Mouse (Mus musculus): ENCODE results near the gene 1600014C23Rik. TPM values are rescaled to one million over a fixed set of nuclear protein-coding genes. Genes with fewer than 3 reads are reported as not detected.

1600014C23Rik gene
- total RNA-seq, 1 experiment: not detected

- Histone ChIP-seq H3K9ac (ENCODE audit: insufficient read depth, low read depth, low read length, poor library complexity, severe bottlenecking) (no peak overlapping the region), H3K27ac (ENCODE audit: insufficient read depth, low read depth, low read length, poor library complexity, severe bottlenecking) (no peak overlapping the region), H3K4me3 (ENCODE audit: insufficient read depth in 1 of 2, low read depth in 1 of 2, low read length in 2 of 2, poor library complexity in 1 of 2, severe bottlenecking in 1 of 2) (no peak overlapping the region), H3K9me3 (ENCODE audit: control insufficient read depth, insufficient read depth, low read depth, low read length) (no peaks in the 10 kb centered on the region), H3K4me1 (ENCODE audit: control insufficient read depth in 2 of 2, insufficient read depth in 2 of 2, low read length in 2 of 2, poor library complexity in 1 of 2) (peaks cover 0 to 13% of the 10 kb centered on the region in 2 experiments; a peak in 1 of 4 replicates), H3K36me3 (ENCODE audit: control insufficient read depth, insufficient read depth, low read length, poor library complexity, severe bottlenecking) (peaks cover 2% of the 10 kb centered on the region; the same call in 1 of the 2 replicates)
- in situ Hi-C loops (cut with MboI; ENCODE audit: low sequenced_read_pairs in 2 of 2, unreplicated experiment in 2 of 2): no loop called here
- no peak for DNase-seq (ENCODE audit: low read depth, low spot score)
- TF ChIP-seq HCFC1 (IDR thresholded peaks at IDR 0.05; ENCODE audit: borderline replicate concordance, insufficient read depth, low read length): no peak
Observed at GRCm38 (mm10) chr17:45703187-45703586, 30.5 kb downstream of the 1600014C23Rik start.

GRCm38 (mm10) chr17:45702254-45702653, 31.4 kb downstream of the 1600014C23Rik start:
- Histone ChIP-seq H3K4me3 (ENCODE audit: insufficient read depth in 1 of 2, low read depth in 1 of 2, low read length in 2 of 2, poor library complexity in 1 of 2, severe bottlenecking in 1 of 2) (no peak overlapping the region), H3K9me3 (ENCODE audit: control insufficient read depth, insufficient read depth, low read depth, low read length) (no peaks in the 10 kb centered on the region), H3K27ac (ENCODE audit: insufficient read depth, low read depth, low read length, poor library complexity, severe bottlenecking) (no peak overlapping the region), H3K36me3 (ENCODE audit: control insufficient read depth, insufficient read depth, low read length, poor library complexity, severe bottlenecking) (peaks cover 5% of the 10 kb centered on the region; the same call in 1 of the 2 replicates), H3K4me1 (ENCODE audit: control insufficient read depth in 2 of 2, insufficient read depth in 2 of 2, low read length in 2 of 2, poor library complexity in 1 of 2) (peaks cover 0 to 16% of the 10 kb centered on the region in 2 experiments; a peak in 1 of 4 replicates), H3K9ac (ENCODE audit: insufficient read depth, low read depth, low read length, poor library complexity, severe bottlenecking) (no peak overlapping the region)
- in situ Hi-C loops (cut with MboI; ENCODE audit: low sequenced_read_pairs in 2 of 2, unreplicated experiment in 2 of 2): no loop called here
- no peak for DNase-seq (ENCODE audit: low read depth, low spot score)
- TF ChIP-seq ZNF384 (IDR thresholded peaks at IDR 0.05; ENCODE audit: low read depth, low read length): no peak
- TF ChIP-seq ZC3H11A (IDR thresholded peaks at IDR 0.05; ENCODE audit: borderline replicate concordance, low read depth, low read length): no peak
- TF ChIP-seq CHD2 (IDR thresholded peaks at IDR 0.05; ENCODE audit: low read depth, low read length): no peak
- no peak for TF ChIP-seq HCFC1 (IDR thresholded peaks at IDR 0.05; ENCODE audit: borderline replicate concordance, insufficient read depth, low read length)
- TF ChIP-seq MAFK (IDR thresholded peaks at IDR 0.05; ENCODE audit: insufficient read depth, low read depth, low read length): no peak

GRCm38 (mm10) chr17:45701236-45701591, 32.4 kb downstream of the 1600014C23Rik start:
- H3K27ac ChIP-seq (ENCODE audit: insufficient read depth, low read depth, low read length, poor library complexity, severe bottlenecking): no peak overlapping the region

GRCm38 (mm10) chr17:45700496-45701235, 33.0 kb downstream of the 1600014C23Rik start:
- TF ChIP-seq CHD2 (IDR thresholded peaks at IDR 0.05; ENCODE audit: low read depth, low read length): no peak
- no peak for TF ChIP-seq MAFK (IDR thresholded peaks at IDR 0.05; ENCODE audit: insufficient read depth, low read depth, low read length)
- TF ChIP-seq ZNF384 (IDR thresholded peaks at IDR 0.05; ENCODE audit: low read depth, low read length): no peak
- TF ChIP-seq HCFC1 (IDR thresholded peaks at IDR 0.05; ENCODE audit: borderline replicate concordance, insufficient read depth, low read length): no peak
- TF ChIP-seq ZC3H11A (IDR thresholded peaks at IDR 0.05; ENCODE audit: borderline replicate concordance, low read depth, low read length): no peak
- H3K4me3 ChIP-seq (ENCODE audit: insufficient read depth in 1 of 2, low read depth in 1 of 2, low read length in 2 of 2, poor library complexity in 1 of 2, severe bottlenecking in 1 of 2): no peak overlapping the region
- H3K9ac ChIP-seq (ENCODE audit: insufficient read depth, low read depth, low read length, poor library complexity, severe bottlenecking): no peak overlapping the region
- H3K9me3 ChIP-seq (ENCODE audit: control insufficient read depth, insufficient read depth, low read depth, low read length): no peaks in the 10 kb centered on the region
- in situ Hi-C loops (cut with MboI; ENCODE audit: low sequenced_read_pairs in 2 of 2, unreplicated experiment in 2 of 2): no loop called here
- H3K36me3 ChIP-seq (ENCODE audit: control insufficient read depth, insufficient read depth, low read length, poor library complexity, severe bottlenecking): peaks cover 5% of the 10 kb centered on the region; the same call in 1 of the 2 replicates
- DNase-seq (ENCODE audit: low read depth, low spot score): no peak
- no peak overlapping the region for H3K27ac ChIP-seq (ENCODE audit: insufficient read depth, low read depth, low read length, poor library complexity, severe bottlenecking)
- H3K4me1 ChIP-seq (ENCODE audit: control insufficient read depth in 2 of 2, insufficient read depth in 2 of 2, low read length in 2 of 2, poor library complexity in 1 of 2): peaks cover 3 to 26% of the 10 kb centered on the region in 2 experiments; a peak in 1 of 4 replicates

More at GRCm38 (mm10) chr17:45701236-45701591, 32.4 kb downstream of the 1600014C23Rik start:
- in situ Hi-C loops (cut with MboI; ENCODE audit: low sequenced_read_pairs in 2 of 2, unreplicated experiment in 2 of 2): no loop called here
- DNase-seq (ENCODE audit: low read depth, low spot score): no peak
- Histone ChIP-seq H3K9ac (ENCODE audit: insufficient read depth, low read depth, low read length, poor library complexity, severe bottlenecking) (no peak overlapping the region), H3K4me1 (ENCODE audit: control insufficient read depth in 2 of 2, insufficient read depth in 2 of 2, low read length in 2 of 2, poor library complexity in 1 of 2) (peaks cover 3 to 26% of the 10 kb centered on the region in 2 experiments; a peak in 1 of 4 replicates), H3K36me3 (ENCODE audit: control insufficient read depth, insufficient read depth, low read length, poor library complexity, severe bottlenecking) (peaks cover 5% of the 10 kb centered on the region; the same call in 1 of the 2 replicates), H3K9me3 (ENCODE audit: control insufficient read depth, insufficient read depth, low read depth, low read length) (no peaks in the 10 kb centered on the region), H3K4me3 (ENCODE audit: insufficient read depth in 1 of 2, low read depth in 1 of 2, low read length in 2 of 2, poor library complexity in 1 of 2, severe bottlenecking in 1 of 2) (no peak overlapping the region)
- TF ChIP-seq HCFC1 (IDR thresholded peaks at IDR 0.05; ENCODE audit: borderline replicate concordance, insufficient read depth, low read length) (no peak), CHD2 (IDR thresholded peaks at IDR 0.05; ENCODE audit: low read depth, low read length) (no peak), ZC3H11A (IDR thresholded peaks at IDR 0.05; ENCODE audit: borderline replicate concordance, low read depth, low read length) (no peak), MAFK (IDR thresholded peaks at IDR 0.05; ENCODE audit: insufficient read depth, low read depth, low read length) (no peak), ZNF384 (IDR thresholded peaks at IDR 0.05; ENCODE audit: low read depth, low read length) (no peak)
